Mouse (Mus musculus): Measurements from ENCODE around the gene Kynu.
A peak's percentile ranks its signal among the peaks of the same experiment; 100 is the strongest.

Kynu gene

GRCm38 (mm10) chr2:43555062-43555888 is at the start of gene Kynu:
Gene Kynu (plus strand): TSS chr2:43555329.
- DNase-seq (ENCODE audit: low read depth): no peak

- DNase-seq (ENCODE audit: low read depth): no peak
These were observed 48.9 kb upstream of the Kynu start for GRCm38 (mm10) chr2:43506182-43506581.

GRCm38 (mm10) chr2:43513852-43514251 is 41.3 kb upstream of the Kynu start:
- DNase-seq (ENCODE audit: low read depth): no peak

GRCm38 (mm10) chr2:43534417-43534816 is 20.7 kb upstream of the Kynu start:
- no peak for DNase-seq (ENCODE audit: low read depth)

GRCm38 (mm10) chr2:43542615-43543014 is 12.5 kb upstream of the Kynu start:
- no peak for DNase-seq (ENCODE audit: low read depth)

GRCm38 (mm10) chr2:43545665-43546064 is 9.5 kb upstream of the Kynu start:
- DNase-seq (ENCODE audit: low read depth): no peak

- DNase-seq (ENCODE audit: low read depth): no peak
These were observed 8.7 kb upstream of the Kynu start for GRCm38 (mm10) chr2:43546448-43546847.

- DNase-seq (ENCODE audit: low read depth): no peak
These were observed 913 bp upstream of the Kynu start for GRCm38 (mm10) chr2:43554216-43554615.

- DNase-seq (ENCODE audit: low read depth): no peak
These were observed 758 bp downstream of the Kynu start for GRCm38 (mm10) chr2:43555889-43556285.

- DNase-seq (ENCODE audit: low read depth): no peak
These were observed 1.9 kb downstream of the Kynu start for GRCm38 (mm10) chr2:43556985-43557384.

GRCm38 (mm10) chr2:43561209-43561608 is 6.1 kb downstream of the Kynu start:
- DNase-seq (ENCODE audit: low read depth): no peak

- no peak for DNase-seq (ENCODE audit: low read depth)
These were observed 7.7 kb downstream of the Kynu start for GRCm38 (mm10) chr2:43562779-43563178.

- no peak for DNase-seq (ENCODE audit: low read depth)
These were observed 13.3 kb downstream of the Kynu start for GRCm38 (mm10) chr2:43568406-43568805.

- DNase-seq (ENCODE audit: low read depth): no peak
These were observed 18.4 kb downstream of the Kynu start for GRCm38 (mm10) chr2:43573526-43573925.

GRCm38 (mm10) chr2:43583243-43583812 is 28.2 kb downstream of the Kynu start:
- DNase-seq (ENCODE audit: low read depth): no peak

GRCm38 (mm10) chr2:43585508-43585907 is 30.4 kb downstream of the Kynu start:
- DNase-seq (ENCODE audit: low read depth): no peak

GRCm38 (mm10) chr2:43587832-43588231 is 32.7 kb downstream of the Kynu start:
- DNase-seq (ENCODE audit: low read depth): no peak

- no peak for DNase-seq (ENCODE audit: low read depth)
These were observed 37.0 kb downstream of the Kynu start for GRCm38 (mm10) chr2:43592001-43592704.

- peak; percentile 52 for DNase-seq (ENCODE audit: low read depth)
These were observed 58.4 kb downstream of the Kynu start for GRCm38 (mm10) chr2:43613571-43613970.

GRCm38 (mm10) chr2:43621140-43621539 is 66.0 kb downstream of the Kynu start:
- no peak for DNase-seq (ENCODE audit: low read depth)

- no peak for DNase-seq (ENCODE audit: low read depth)
These were observed 67.7 kb downstream of the Kynu start for GRCm38 (mm10) chr2:43622844-43623243.

GRCm38 (mm10) chr2:43631786-43632185 is 76.7 kb downstream of the Kynu start:
- no peak for DNase-seq (ENCODE audit: low read depth)

- no peak for DNase-seq (ENCODE audit: low read depth)
These were observed 81.4 kb downstream of the Kynu start for GRCm38 (mm10) chr2:43636498-43636897.

Data from c-Kit-positive CD71-negative TER-119-negative erythroid progenitor cells, embryonic 14.5 days (primary cell).